Mouse (Mus musculus): ENCODE measurements around the gene Cacng8. TPM values are rescaled to one million over a fixed set of nuclear protein-coding genes. Genes with fewer than 3 reads are reported as not detected.
A peak's percentile ranks its signal among the peaks of the same experiment; 100 is the strongest.

Cacng8 gene
- 18.3 and 19.0 TPM in 2 replicates for polyA plus RNA-seq (2015; fragmentation: Nextera tagmentation; extraction: Ambion mirVana)

- peak within 1 kb of the TSS; percentile 59 for H3K9ac ChIP-seq
- peaks cover 50% of the 10 kb centered on the region for H3K4me1 ChIP-seq
- H3K4me2 ChIP-seq, result peak within 1 kb of the TSS; percentile 72
- no peaks in the 10 kb centered on the region for H3K9me3 ChIP-seq
- H3K4me3 ChIP-seq, result peak within 1 kb of the TSS; percentile 55
- peak; percentile 51 for ATAC-seq (replicated peaks)
- WGBS, result 2% methylated on average over 7 of the region's 7 CpGs
- peak within 1 kb of the TSS; percentile 63 for H3K27ac ChIP-seq
- no peaks in the 10 kb centered on the region for H3K27me3 ChIP-seq (replicated peaks)
- H3K36me3 ChIP-seq (replicated peaks), result peaks cover 9% of the 10 kb centered on the region
Observed at GRCm38 (mm10) chr7:3390413-3391080, at the start of gene Cacng8. TSS of gene Cacng8 (plus strand) at chr7:3390683.

- no peak for ATAC-seq (replicated peaks)
Observed at GRCm38 (mm10) chr7:3343861-3344260, 46.6 kb upstream of the Cacng8 start.

GRCm38 (mm10) chr7:3345301-3345700, 45.2 kb upstream of the Cacng8 start:
- WGBS, result 93% methylated on average over 3 of the region's 3 CpGs
- no peak overlapping the region for H3K4me3 ChIP-seq
- no peaks in the 10 kb centered on the region for H3K9me3 ChIP-seq
- H3K27ac ChIP-seq, result no peak overlapping the region
- H3K27me3 ChIP-seq (replicated peaks), result no peaks in the 10 kb centered on the region
- ATAC-seq (replicated peaks), result no peak
- H3K4me1 ChIP-seq, result no peaks in the 10 kb centered on the region
- no peak overlapping the region for H3K4me2 ChIP-seq
- peaks cover 24% of the 10 kb centered on the region for H3K36me3 ChIP-seq (replicated peaks)
- no peak overlapping the region for H3K9ac ChIP-seq

More at GRCm38 (mm10) chr7:3343861-3344260, 46.6 kb upstream of the Cacng8 start:
- no peaks in the 10 kb centered on the region for H3K27me3 ChIP-seq (replicated peaks)
- H3K9ac ChIP-seq, result no peak overlapping the region
- WGBS, result 95% methylated on average over 3 of the region's 3 CpGs
- no peaks in the 10 kb centered on the region for H3K4me1 ChIP-seq
- H3K9me3 ChIP-seq, result no peaks in the 10 kb centered on the region
- H3K27ac ChIP-seq, result no peak overlapping the region
- no peak overlapping the region for H3K4me3 ChIP-seq
- H3K4me2 ChIP-seq, result no peak overlapping the region
- H3K36me3 ChIP-seq (replicated peaks), result peaks cover 27% of the 10 kb centered on the region

- Histone ChIP-seq H3K27me3 (replicated peaks) (no peaks in the 10 kb centered on the region), H3K4me2 (no peak overlapping the region), H3K36me3 (replicated peaks) (peaks cover 20% of the 10 kb centered on the region), H3K4me3 (no peak overlapping the region), H3K4me1 (no peaks in the 10 kb centered on the region), H3K9ac (no peak overlapping the region), H3K27ac (no peak overlapping the region), H3K9me3 (no peaks in the 10 kb centered on the region)
- ATAC-seq (replicated peaks), result no peak
- 25% methylated on average over 20 of the region's 20 CpGs for WGBS
Observed at GRCm38 (mm10) chr7:3347366-3348287, 42.9 kb upstream of the Cacng8 start.

- Histone ChIP-seq H3K4me1 (no peaks in the 10 kb centered on the region), H3K36me3 (replicated peaks) (peaks cover 15% of the 10 kb centered on the region; the same call in 1 of the 2 replicates), H3K4me3 (no peak overlapping the region), H3K27me3 (replicated peaks) (no peaks in the 10 kb centered on the region), H3K9ac (no peak overlapping the region), H3K4me2 (no peak overlapping the region), H3K9me3 (no peaks in the 10 kb centered on the region), H3K27ac (no peak overlapping the region)
- 51% methylated on average over 5 of the region's 5 CpGs for WGBS
- no peak for ATAC-seq (replicated peaks)
Observed at GRCm38 (mm10) chr7:3348326-3348725, 42.2 kb upstream of the Cacng8 start.

- peaks cover 10% of the 10 kb centered on the region; the same call in 1 of the 2 replicates for H3K36me3 ChIP-seq (replicated peaks)
- H3K4me2 ChIP-seq, result no peak overlapping the region
- H3K4me1 ChIP-seq, result no peaks in the 10 kb centered on the region
- no peak overlapping the region for H3K9ac ChIP-seq
- no peaks in the 10 kb centered on the region for H3K27me3 ChIP-seq (replicated peaks)
- H3K27ac ChIP-seq, result no peak overlapping the region
- no peaks in the 10 kb centered on the region for H3K9me3 ChIP-seq
- 94% methylated on average over 9 of the region's 9 CpGs for WGBS
- ATAC-seq (replicated peaks), result no peak
- H3K4me3 ChIP-seq, result no peak overlapping the region
Observed at GRCm38 (mm10) chr7:3349775-3350174, 40.7 kb upstream of the Cacng8 start.

GRCm38 (mm10) chr7:3351536-3351935, 38.9 kb upstream of the Cacng8 start:
- H3K27ac ChIP-seq, result no peak overlapping the region
- H3K4me2 ChIP-seq, result no peak overlapping the region
- no peaks in the 10 kb centered on the region for H3K9me3 ChIP-seq
- H3K27me3 ChIP-seq (replicated peaks), result no peaks in the 10 kb centered on the region
- no peaks in the 10 kb centered on the region for H3K4me1 ChIP-seq
- H3K36me3 ChIP-seq (replicated peaks), result peaks cover 10% of the 10 kb centered on the region; the same call in 1 of the 2 replicates
- no peak for ATAC-seq (replicated peaks)
- H3K9ac ChIP-seq, result no peak overlapping the region
- no peak overlapping the region for H3K4me3 ChIP-seq
- 100% methylated on average over 1 of the region's 1 CpGs for WGBS

- H3K4me1 ChIP-seq, result no peaks in the 10 kb centered on the region
- ATAC-seq (replicated peaks), result no peak
- 87% methylated on average over 6 of the region's 6 CpGs for WGBS
- no peak overlapping the region for H3K27ac ChIP-seq
- no peak overlapping the region for H3K4me3 ChIP-seq
- no peak overlapping the region for H3K4me2 ChIP-seq
- H3K9ac ChIP-seq, result no peak overlapping the region
- no peaks in the 10 kb centered on the region for H3K27me3 ChIP-seq (replicated peaks)
- H3K9me3 ChIP-seq, result no peaks in the 10 kb centered on the region
- peaks cover 10% of the 10 kb centered on the region; the same call in 1 of the 2 replicates for H3K36me3 ChIP-seq (replicated peaks)
Observed at GRCm38 (mm10) chr7:3354850-3355249, 35.6 kb upstream of the Cacng8 start.

GRCm38 (mm10) chr7:3360678-3361077, 29.8 kb upstream of the Cacng8 start:
- Histone ChIP-seq H3K27me3 (replicated peaks) (no peaks in the 10 kb centered on the region; the same call in 1 of the 2 replicates), H3K9ac (no peak overlapping the region), H3K36me3 (replicated peaks) (0 out of 2 replicates have a peak, but pooled peaks cover 15% of the 10 kb centered on the region), H3K9me3 (no peaks in the 10 kb centered on the region), H3K27ac (no peak overlapping the region), H3K4me1 (no peaks in the 10 kb centered on the region), H3K4me2 (no peak overlapping the region), H3K4me3 (no peak overlapping the region)
- no peak for ATAC-seq (replicated peaks)
- WGBS, result 94% methylated on average over 1 of the region's 1 CpGs

- H3K9ac ChIP-seq, result no peak overlapping the region
- 56% methylated on average over 11 of the region's 11 CpGs for WGBS
- H3K27me3 ChIP-seq (replicated peaks), result peaks cover 3% of the 10 kb centered on the region; the same call in 1 of the 2 replicates
- no peak for ATAC-seq (replicated peaks)
- H3K27ac ChIP-seq, result no peak overlapping the region
- H3K4me3 ChIP-seq, result no peak overlapping the region
- H3K36me3 ChIP-seq (replicated peaks), result 0 out of 2 replicates have a peak, but pooled peaks cover 13% of the 10 kb centered on the region
- no peak overlapping the region for H3K4me2 ChIP-seq
- peaks cover 7% of the 10 kb centered on the region for H3K4me1 ChIP-seq
- no peaks in the 10 kb centered on the region for H3K9me3 ChIP-seq
Observed at GRCm38 (mm10) chr7:3365547-3366279, 24.8 kb upstream of the Cacng8 start.

GRCm38 (mm10) chr7:3366705-3367516, 23.6 kb upstream of the Cacng8 start:
- peak; percentile 32; the same call in 1 of the 2 replicates for ATAC-seq (replicated peaks)
- WGBS, result 23% methylated on average over 42 of the region's 42 CpGs
- no peak overlapping the region for H3K9ac ChIP-seq
- H3K4me3 ChIP-seq, result no peak overlapping the region
- H3K36me3 ChIP-seq (replicated peaks), result 0 out of 2 replicates have a peak, but pooled peaks cover 10% of the 10 kb centered on the region
- peaks cover 7% of the 10 kb centered on the region for H3K4me1 ChIP-seq
- H3K27me3 ChIP-seq (replicated peaks), result peaks cover 3% of the 10 kb centered on the region; the same call in 1 of the 2 replicates
- H3K4me2 ChIP-seq, result peak overlapping the region; percentile 26
- H3K27ac ChIP-seq, result no peak overlapping the region
- no peaks in the 10 kb centered on the region for H3K9me3 ChIP-seq
